Mouse (Mus musculus) left cerebral cortex, postnatal 4 days (tissue): ENCODE results near the gene Kcna7. TPM values are rescaled to one million over a fixed set of nuclear protein-coding genes. Genes with fewer than 3 reads are reported as not detected.
A peak's percentile ranks its signal among the peaks of the same experiment; 100 is the strongest.

Source experiments
- DNase-seq: peaks from one replicate; pipeline ENCODE4 v3.0.0-alpha.2; 2022
- intact Hi-C: fragments of 180-260 bp; cut with DNase I; formaldehyde crosslinking; loops from one replicate; pipeline ENCODE4 v1.15.1; 2025
- total RNA-seq, 2 experiments: library from RNA; stranded (reverse); gene quantifications; 2 replicates each; pipeline ENCODE4 v1.2.3; 2021

The Kcna7 gene
- total RNA-seq, 2 experiments from 2014 or later, result 0.16 TPM; not detected in 1

DNA sequence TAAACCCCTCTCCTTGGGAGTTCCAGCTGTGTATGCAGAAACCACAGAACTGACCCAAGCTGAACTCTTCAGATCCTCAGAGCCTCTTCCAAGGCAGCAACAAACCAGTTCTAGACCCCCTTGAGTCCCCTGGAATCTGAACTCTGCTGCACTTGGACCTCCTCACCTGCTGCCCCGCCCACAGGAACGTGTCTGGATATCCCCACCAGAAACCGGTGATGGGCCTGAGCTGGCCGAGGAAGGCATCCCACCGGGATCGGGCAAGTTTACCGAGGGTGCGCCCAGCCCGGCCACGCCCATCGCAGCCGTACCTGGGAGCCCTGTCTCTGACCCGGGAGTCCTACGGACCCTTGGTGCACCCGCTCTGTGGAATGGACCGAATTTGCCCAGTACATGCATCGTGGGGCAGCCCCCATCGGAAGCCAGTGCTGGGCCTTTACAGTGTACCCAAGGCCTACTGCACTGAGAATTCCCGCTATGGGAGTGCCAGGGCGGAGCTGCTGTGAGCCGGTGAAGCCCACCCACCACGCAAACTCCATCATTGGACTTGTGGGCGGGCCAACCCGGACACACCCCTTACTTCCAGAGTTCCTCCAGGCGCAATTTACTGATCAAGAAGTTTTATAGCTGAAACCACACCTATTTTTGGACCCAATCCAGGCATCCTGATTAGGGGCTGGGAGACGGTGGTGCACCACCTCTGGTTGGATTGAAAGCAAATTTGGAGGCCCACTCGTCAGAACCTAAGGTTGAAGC is 14.6 kb downstream of the Kcna7 start:
- intact Hi-C loops, result no loop called here
- no peak for DNase-seq

DNA sequence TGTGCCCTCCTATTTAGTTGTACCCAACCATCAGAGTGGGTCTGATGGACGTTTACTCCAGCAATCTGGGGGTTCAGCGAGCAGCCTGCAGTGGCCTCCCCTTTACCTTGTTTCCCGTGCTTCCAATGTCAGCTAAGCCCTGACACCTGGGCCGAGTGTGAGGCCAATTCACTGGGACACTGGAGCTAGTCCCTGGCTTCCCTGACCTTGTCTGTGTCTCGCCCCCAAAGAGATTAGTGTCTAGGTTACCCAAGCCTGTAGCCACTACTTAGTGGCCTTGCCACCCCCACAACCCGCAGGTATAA is 15.1 kb downstream of the Kcna7 start, which contains the start of gene Lhb:
TSS of gene Lhb (plus strand) at position 206 of the 305 bp plus-strand sequence.
- intact Hi-C loops, result no loop called here
- no peak for DNase-seq

DNA sequence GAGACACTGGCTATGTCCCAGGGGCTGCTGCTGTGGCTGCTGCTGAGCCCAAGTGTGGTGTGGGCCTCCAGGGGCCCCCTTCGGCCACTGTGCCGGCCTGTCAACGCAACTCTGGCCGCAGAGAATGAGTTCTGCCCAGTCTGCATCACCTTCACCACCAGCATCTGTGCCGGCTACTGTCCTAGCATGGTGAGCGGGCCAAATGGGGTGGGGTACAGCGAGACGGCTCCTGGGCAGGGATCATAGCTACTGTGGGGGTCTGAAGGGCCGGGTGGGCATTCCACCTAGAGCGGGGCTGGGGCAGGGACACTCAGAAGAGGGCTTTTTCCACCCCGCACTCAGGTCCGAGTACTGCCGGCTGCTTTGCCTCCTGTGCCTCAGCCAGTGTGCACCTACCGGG is 15.7 kb downstream of the Kcna7 start:
- DNase-seq, result no peak
- intact Hi-C loops, result no loop called here

DNA sequence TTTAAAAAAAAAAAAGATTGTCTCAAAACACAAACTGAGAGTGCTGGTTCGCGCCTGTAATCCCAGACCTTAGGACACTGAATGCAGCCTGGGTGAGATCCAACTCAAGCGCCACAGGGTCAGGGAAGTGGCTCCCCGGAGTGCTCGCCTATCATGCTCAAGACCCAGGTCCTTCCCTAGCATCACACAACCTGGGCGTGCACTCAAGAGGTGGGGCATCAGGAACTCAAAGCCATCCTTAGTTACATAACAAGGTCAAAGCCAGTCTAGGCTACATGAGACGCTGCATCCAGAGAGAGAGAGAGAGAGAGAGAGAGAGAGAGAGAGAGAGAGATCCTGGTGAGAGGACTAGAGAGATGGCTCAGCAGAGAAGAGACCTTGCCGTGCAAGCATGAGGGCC is 21.1 kb downstream of the Kcna7 start:
- DNase-seq, result no peak
- intact Hi-C loops, result no loop called here

DNA sequence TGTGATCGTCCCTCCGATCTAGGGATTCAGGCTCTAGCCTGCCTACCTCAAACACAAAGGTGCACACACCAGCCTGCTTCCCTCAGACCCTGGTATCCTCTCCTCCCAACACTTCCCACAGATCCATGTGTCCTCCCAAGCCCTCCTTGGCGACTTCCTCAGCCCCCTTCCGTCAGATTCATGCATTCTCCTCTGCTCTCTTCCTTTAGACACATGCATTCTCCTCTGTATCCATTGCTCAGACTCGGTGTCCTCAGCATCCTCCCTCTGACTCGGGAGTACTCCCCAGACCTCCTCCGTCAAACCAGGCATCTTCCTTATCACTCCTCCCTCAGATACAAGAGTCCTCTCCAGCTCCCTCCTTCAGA is 28.4 kb downstream of the Kcna7 start:
- DNase-seq, result no peak

DNA sequence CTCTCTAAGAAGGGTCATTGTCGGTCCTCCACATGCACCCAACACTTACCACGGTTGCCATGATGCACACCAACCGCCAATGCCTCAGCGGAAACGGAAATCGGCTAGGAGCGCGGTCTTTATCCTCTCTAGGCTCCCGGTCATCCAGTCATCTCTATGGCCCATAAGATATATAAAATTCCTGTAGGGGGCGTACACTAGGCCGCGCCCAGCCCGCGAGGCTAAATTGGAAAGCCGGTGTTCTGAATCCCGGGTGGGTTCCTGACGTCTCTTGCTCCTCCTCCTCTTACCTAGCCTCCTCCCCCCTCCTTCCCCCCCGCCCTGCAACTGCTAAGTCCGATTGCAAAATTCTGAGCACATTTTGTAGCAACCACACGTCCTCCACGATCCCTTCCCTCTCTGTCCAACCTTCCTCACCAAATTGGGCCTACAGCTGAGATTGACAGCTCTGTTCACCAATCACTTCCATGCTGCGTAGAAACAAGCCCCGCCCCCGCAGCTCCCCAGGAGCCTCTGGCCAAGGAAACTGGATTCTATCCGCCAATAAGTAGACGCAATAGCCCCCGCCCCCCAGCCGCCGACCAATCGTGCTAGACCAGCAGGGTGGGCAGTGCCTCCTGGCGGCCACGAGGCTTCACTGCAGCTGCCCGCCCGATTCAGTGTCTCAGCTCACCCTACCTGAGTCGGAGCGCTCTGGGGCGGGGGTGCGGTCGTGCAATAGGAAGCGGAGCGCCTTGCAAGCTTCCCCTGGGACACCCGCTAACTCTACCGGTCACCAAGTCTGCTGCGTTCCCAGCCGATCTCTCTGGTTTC is 29.0 kb downstream of the Kcna7 start, which contains the start of gene Gys1:
TSS of gene Gys1 (plus strand) at position 642 of the 813 bp plus-strand sequence.
- DNase-seq, result peak; percentile 100
- intact Hi-C loops, result no loop called here

More for the DNA sequence above, 28.4 kb downstream of the Kcna7 start:
- intact Hi-C loops, result no loop called here

DNA sequence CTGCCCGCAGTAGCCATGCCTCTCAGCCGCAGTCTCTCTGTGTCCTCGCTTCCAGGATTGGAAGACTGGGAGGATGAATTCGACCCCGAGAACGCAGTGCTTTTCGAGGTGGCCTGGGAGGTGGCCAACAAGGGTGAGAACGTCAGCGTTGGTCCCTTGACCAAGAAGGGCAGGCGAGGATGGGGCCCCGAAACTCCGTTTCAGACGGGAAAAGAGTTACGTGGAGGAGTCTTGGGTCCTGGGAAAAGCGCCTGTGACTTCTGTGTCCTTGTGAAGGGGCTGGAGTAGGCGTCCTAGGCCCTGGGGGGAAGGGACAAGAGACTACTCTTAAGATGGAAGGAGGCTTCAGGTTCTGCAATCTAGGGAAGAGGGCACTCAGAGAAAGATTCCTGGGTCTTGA is 29.6 kb downstream of the Kcna7 start:
- DNase-seq, result no peak
- intact Hi-C loops, result no loop called here

DNA sequence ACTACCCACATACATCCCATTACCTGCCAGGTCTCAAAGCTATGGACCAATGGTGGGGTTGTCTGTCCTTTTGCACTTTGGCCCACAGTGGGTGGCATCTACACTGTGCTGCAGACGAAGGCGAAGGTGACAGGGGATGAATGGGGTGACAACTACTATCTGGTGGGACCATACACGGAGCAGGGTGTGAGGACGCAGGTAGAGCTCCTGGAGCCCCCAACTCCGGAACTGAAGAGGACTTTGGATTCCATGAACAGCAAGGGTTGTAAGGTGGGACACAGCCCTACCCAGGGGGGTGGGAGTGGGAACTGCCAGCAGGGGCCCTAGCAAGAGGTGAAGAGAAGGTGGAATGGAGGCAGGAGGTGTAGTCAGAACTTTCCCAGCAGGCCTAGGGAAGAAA is 31.0 kb downstream of the Kcna7 start:
- DNase-seq, result no peak
- intact Hi-C loops, result no loop called here

DNA sequence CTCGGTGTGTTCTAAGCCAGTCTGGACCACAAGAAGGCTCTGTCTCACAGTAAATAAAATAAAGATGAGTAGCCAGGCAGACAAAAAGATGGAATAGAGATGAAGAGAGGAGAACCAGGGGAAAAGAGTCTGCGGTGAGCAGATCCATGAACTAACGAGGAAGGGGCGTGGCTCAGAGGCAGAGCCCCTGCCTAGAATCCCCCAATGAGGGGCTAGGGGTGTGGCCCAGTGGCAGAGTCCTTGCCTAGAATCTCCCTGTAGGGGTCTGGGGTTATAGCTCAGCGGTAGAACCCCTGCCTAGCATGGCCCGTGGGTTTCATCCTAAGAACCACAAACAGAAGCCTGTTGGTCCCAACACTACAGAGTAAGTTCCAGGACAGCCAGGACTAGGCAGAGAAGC is 31.6 kb downstream of the Kcna7 start:
- DNase-seq, result no peak
- intact Hi-C loops, result no loop called here

DNA sequence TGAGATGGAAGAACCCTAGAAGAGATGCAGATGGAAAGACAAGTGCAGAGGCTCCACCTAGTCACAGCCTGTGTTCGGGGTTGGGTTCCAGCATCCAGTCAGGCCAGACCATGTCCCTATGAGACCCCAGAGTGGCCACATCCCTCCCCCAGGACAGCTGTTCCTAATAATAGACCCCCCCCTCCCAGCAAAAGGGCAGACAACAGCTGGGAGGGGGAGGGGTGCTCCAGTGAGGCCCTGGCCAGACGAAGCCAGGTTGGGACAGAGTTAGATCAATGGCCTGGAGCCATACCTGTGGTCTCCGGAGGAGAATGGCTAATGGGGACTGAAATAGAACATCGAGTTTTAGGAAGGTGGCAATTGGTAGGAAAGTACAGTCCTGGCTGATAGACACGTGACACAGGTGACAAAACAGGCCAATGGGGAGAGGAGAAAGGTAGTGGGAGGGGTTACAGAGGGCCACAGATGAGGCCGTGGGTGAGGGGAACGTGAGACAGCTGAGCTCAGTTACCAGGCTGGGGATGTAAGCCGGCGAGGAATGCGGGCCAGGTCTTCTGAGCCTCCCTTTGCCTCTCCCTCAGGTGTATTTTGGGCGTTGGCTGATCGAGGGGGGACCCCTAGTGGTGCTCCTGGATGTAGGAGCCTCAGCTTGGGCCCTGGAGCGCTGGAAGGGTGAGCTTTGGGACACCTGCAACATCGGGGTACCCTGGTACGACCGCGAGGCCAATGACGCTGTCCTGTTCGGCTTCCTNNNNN is 32.2 kb downstream of the Kcna7 start, which contains the start of gene Ruvbl2:
TSS of gene Ruvbl2 (minus strand) at position 576 of the 756 bp plus-strand sequence.
- DNase-seq, result no peak
- intact Hi-C loops, result no loop called here

DNA sequence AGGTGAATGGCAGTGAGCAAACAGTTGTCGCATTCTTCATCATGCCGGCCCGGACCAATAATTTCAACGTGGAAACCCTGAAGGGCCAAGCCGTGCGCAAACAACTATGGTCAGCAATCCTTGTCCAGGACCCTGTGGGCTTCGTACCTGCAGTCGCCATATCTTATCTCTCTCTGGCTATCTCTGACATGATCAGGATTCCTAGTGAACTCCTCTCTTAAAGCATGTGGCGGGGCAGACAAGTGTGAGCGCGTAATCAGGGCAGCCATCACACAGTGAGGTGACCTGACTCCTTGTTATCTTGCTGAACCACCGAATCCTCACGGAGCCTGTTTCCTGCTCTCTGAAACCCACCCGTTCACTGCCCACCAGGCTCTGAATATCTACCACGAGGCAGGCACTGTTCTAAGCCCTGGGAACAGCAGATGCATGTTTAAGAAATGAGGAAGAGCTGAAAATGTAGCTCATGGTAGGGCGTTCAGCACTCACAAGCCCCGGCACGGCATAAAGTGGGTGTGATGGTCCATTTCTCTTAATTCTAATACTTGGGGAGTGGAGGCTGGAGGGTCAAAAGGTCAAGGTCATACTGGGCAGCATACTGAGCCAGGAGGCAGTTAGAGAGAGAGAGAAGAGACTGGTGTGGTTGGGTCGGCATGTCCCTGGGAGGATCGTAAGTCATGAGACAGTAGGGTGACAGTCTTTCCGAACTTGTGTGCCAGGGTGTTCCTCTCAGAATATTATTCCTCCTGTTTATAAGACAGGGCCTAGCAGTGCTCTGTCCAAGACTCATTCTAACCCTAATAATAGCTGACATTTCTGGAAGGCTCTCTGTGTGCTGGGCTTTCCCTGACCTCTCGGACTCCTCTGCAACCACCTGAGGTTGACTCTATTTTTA is 38.3 kb downstream of the Kcna7 start:
- intact Hi-C loops, result no loop called here
- no peak for DNase-seq

DNA sequence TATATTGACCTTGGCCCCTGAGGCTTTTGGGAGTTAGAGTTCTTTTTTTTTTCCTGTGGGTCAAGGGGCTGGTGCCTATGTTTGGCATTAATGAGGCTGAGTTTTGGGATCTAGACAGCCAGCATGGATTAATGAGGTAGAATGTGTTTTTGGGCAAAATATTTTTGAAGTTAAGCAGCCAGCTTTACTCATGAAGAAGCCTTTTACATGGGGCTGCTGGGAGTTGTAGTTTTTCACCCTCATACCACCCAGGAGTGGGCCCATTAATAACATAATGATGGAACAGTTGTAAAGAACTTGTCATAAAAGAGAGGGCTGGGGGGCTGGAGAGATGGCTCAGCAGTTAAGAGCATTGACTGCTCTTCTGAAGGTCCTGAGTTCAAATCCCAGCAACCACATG is 41.1 kb downstream of the Kcna7 start:
- intact Hi-C loops, result no loop called here
- DNase-seq, result no peak

DNA sequence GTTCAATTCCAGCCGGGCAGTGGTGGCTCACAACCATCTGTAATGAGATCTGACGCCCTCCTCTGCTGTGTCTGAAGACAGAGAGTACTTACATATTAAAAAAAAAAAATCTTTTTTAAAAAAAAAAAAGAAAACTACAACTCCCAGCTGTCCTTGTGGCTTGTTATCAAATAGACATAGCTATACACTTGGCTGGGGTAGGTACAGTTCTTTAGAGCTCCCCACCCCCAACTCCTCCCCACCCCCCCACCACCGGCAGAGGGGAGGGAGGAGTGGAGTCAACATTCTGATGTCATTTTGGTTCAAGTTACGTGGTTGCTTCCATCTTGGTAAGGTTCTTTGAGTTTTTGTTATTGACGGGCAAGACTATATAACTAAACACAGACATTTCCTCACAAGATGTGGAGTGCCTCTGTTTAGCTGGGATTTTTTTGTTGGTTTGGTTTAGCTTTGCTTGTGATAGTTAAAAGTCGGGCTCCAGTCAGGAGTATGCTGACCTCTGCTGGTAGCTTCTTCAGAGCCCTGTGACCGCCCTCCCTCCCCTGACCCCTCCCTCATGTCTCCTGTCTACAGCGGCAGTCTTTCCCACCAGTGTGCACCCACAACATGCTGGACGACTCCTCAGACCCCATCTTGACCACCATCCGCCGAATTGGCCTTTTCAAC is 42.0 kb downstream of the Kcna7 start:
- DNase-seq, result peak; percentile 50
- intact Hi-C loops, result no loop called here

DNA sequence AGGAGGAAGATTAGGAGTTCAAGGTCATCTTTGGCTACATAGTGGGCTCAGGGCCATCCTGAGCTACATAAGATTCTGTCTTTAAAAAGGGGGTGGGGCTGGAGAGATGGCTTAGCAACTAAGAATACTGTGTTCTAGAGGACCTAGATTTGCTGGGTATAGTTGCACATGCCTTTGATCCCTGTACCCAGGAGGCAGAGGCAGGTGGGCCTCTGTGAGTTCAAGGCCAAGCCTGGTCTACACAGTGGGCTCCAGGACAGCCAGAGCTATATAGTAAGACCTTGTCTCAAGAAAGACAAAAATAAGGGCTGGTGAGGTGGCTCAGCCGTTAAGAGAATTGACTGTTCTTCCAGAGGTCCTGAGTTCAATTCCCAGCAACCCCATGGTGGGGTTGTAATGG is 44.5 kb downstream of the Kcna7 start:
- intact Hi-C loops, result no loop called here
- no peak for DNase-seq

DNA sequence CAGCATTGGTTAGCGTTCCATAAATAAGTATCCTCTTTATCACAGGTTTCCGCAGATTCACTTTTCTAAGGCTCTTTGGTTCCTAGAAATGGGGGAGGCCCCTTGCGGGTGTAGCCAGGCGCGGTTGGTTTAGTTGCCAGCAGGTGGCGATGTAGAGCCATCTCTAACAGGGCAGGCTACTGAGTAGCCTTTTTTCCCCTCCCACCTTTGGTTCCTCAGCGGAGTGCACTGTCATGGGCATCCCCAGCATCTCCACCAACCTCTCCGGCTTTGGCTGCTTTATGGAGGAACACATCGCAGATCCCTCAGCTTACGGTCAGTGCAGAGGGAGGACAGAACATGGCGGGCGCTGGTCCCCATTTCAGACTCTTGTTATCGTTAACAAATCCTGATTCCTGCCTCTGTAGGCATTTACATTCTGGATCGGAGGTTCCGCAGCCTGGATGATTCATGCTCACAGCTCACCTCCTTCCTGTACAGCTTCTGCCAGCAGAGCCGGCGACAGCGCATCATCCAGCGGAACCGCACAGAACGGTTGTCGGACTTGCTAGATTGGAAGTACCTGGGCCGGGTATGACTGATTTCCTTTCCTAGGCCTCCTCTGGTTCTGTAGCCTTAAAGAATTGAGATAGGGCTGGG is 46.0 kb downstream of the Kcna7 start:
- intact Hi-C loops, result no loop called here
- DNase-seq, result peak; percentile 87

DNA sequence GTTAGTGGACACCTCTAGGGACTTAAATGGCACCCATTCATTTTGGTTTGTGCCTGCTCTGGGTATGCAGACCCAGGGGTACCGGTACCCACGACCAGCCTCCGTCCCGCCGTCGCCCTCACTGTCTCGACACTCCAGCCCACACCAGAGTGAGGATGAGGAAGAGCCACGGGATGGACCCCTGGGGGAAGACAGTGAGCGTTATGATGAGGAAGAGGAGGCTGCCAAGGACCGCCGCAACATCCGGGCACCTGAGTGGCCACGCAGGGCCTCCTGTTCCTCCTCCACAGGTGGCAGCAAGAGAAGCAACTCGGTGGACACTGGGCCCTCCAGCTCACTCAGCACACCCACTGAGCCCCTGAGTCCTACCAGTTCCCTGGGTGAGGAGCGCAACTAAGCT is 49.5 kb downstream of the Kcna7 start:
- no peak for DNase-seq
- intact Hi-C loops, result no loop called here

DNA sequence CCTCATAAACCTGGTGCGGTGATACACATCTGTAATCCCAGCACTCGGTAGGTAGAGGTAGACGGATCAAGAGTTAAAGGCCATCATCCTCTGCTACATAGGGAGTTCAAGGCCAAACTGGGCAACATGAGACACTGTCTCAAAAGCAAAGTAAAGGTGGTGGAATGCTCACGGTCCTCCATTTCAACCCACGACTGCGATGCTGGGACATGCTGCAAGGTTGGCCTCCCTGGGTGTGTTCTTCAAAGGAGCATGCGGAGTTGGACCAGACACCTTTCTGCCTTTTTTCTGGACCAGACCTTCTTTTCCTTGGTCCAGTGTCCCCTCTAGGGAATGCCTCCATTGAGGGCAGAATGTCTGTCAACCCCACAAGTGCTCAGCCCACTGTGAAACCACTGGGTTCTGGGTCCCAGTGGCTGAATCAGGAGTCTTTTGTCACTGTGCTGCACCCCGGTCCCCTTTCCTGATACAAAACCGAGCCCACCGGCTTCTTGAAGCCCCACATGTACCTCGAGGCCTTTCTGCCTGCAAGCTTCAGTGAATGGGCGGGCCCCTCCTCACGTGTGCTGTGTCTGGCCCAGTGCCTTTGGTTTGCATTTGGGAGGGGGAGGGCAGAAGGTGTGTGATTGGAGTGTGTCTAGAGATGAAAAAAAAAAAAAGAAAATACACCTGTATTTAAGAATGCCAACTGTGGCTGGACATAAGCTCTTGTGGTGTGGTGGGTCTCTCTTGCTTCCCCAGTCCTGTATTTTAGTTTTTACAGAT is 50.7 kb downstream of the Kcna7 start:
- no peak for DNase-seq
- intact Hi-C loops, result no loop called here

DNA sequence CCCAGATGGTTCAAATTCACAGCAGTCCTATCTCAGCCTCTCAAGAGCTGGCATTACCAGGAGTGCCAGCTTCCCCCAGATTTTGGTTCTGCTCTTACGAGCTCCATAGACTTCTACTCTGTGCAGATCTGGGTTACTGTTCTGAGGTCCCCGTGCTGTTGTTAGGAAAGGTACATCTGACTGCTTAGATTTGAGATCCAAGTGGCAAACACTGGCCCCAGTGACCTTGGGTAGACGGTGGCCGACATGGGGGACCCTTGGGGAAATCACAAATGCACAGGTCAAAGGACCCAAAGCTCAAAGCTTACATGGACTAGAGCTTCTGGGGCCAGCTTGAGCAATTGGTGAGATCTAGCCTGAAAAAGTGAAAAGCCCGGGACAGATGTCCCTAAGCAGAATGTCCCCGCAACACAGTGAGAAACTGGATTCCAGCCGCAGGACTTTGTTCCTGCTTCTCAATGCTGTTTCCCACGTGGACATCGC is 51.3 kb downstream of the Kcna7 start:
- intact Hi-C loops, result no loop called here

More for the DNA sequence above, 51.3 kb downstream of the Kcna7 start:
- no peak for DNase-seq
